Mouse (Mus musculus) frontal cortex, postnatal 10 days (tissue): ENCODE results near the gene Brf1.

Source experiments
- DNase-seq, 2 experiments: peaks; one replicate each; pipeline ENCODE4 v3.0.0; 2022; ENCODE audit warnings: low spot score in 2 of 2, mixed read lengths in 1 of 2

Brf1 gene

GRCm38 (mm10) chr12:113018763-113019162 is 18.3 kb upstream of the Brf1 start:
- no peak for DNase-seq

- no peak for DNase-seq
Measured at GRCm38 (mm10) chr12:113017429-113017984, 17.0 kb upstream of the Brf1 start.

GRCm38 (mm10) chr12:113016976-113017375 is 16.5 kb upstream of the Brf1 start:
- DNase-seq: peak; percentile 55 to 57

- DNase-seq: no peak
Measured at GRCm38 (mm10) chr12:113015956-113016355, 15.5 kb upstream of the Brf1 start.

- peak in 1 of 2 experiments; percentile 36 for DNase-seq
Measured at GRCm38 (mm10) chr12:113014561-113015556, 14.4 kb upstream of the Brf1 start.

- peak; percentile 81 to 90 for DNase-seq
Measured at GRCm38 (mm10) chr12:113013604-113014558, 13.4 kb upstream of the Brf1 start, which contains the start of gene Pacs2. TSS of gene Pacs2 (plus strand) at chr12:113014508.

GRCm38 (mm10) chr12:113013021-113013491 is 12.6 kb upstream of the Brf1 start:
- DNase-seq: peak; percentile 44

- no peak for DNase-seq
Measured at GRCm38 (mm10) chr12:113012443-113012842, 11.9 kb upstream of the Brf1 start.

GRCm38 (mm10) chr12:113011702-113012360 is 11.3 kb upstream of the Brf1 start:
- DNase-seq: no peak

- peak in 1 of 2 experiments; percentile 58 for DNase-seq
Measured at GRCm38 (mm10) chr12:113004993-113005392, 4.5 kb upstream of the Brf1 start.

- DNase-seq: no peak
Measured at GRCm38 (mm10) chr12:113004011-113004410, 3.5 kb upstream of the Brf1 start.

GRCm38 (mm10) chr12:113002667-113003066 is 2.2 kb upstream of the Brf1 start:
- DNase-seq: no peak

- no peak for DNase-seq
Measured at GRCm38 (mm10) chr12:113001133-113001474, 600 bp upstream of the Brf1 start.

- DNase-seq: no peak
Measured at GRCm38 (mm10) chr12:112999569-113000293, 773 bp downstream of the Brf1 start.

- DNase-seq: no peak
Measured at GRCm38 (mm10) chr12:112994153-112994552, 6.4 kb downstream of the Brf1 start.

GRCm38 (mm10) chr12:112991444-112991843 is 9.1 kb downstream of the Brf1 start:
- no peak for DNase-seq

- no peak for DNase-seq
Measured at GRCm38 (mm10) chr12:112990706-112991405, 9.6 kb downstream of the Brf1 start.

GRCm38 (mm10) chr12:112987877-112988276 is 12.6 kb downstream of the Brf1 start:
- DNase-seq: no peak

- no peak for DNase-seq
Measured at GRCm38 (mm10) chr12:112985346-112985745, 15.2 kb downstream of the Brf1 start.

GRCm38 (mm10) chr12:112982031-112982430 is 18.5 kb downstream of the Brf1 start:
- DNase-seq: no peak
